Mouse (Mus musculus): ENCODE measurements around the gene Apoa5. TPM values are rescaled to one million over a fixed set of nuclear protein-coding genes. Genes with fewer than 3 reads are reported as not detected.
"Not testable (repeated sequence)": the region's sequence is repeated elsewhere in the genome, so short reads cannot be mapped to it uniquely, and the experiment has no call there.

Gene Apoa5
- polyA plus RNA-seq, 1 experiment from 2014 or later = not detected

DNA sequence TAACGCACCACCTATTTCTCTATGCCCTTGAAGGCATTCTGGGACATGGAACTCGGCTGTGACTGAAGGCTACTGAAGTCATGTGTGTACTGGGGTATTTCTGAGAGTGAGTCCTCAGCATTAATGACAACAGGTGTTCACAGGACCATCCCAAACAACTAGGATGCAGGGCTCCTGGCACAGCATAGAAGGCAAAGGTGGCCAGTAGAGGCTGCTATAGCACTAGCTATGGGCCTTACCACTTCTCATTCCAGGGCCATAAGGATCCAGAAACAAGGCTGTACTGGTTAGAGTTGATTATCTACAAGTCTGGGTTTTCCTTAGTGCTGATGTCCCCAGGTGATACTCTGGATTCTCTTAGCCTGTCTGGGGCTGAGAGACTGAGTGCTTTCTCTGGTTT, 46.5 kb downstream of the Apoa5 start:
- Histone ChIP-seq H3K27ac (ENCODE audit: low read length) (no peak overlapping the region), H3K4me2 (replicated peaks; ENCODE audit: low read depth, low read length) (no peak overlapping the region), H3K4me1 (ENCODE audit: control insufficient read depth, insufficient read depth, low read length) (no peaks in the 10 kb centered on the region), H3K9me3 (ENCODE audit: control insufficient read depth, low read depth, low read length) (no peaks in the 10 kb centered on the region), H3K27me3 (ENCODE audit: control insufficient read depth, insufficient read depth, low read length) (no peaks in the 10 kb centered on the region), H3K36me3 (ENCODE audit: control insufficient read depth, insufficient read depth, low read length) (no peaks in the 10 kb centered on the region), H3K9ac (replicated peaks; ENCODE audit: low read depth, low read length) (no peak overlapping the region), H3K4me3 (ENCODE audit: low read depth, low read length) (no peak overlapping the region)
- 42% methylated on average over 2 of the region's 2 CpGs for WGBS
- ATAC-seq (ENCODE audit: insufficient number of reproducible peaks, insufficient read depth, low FRiP score, low read depth) = no peak

- Histone ChIP-seq H3K27me3 (ENCODE audit: control insufficient read depth, insufficient read depth, low read length) (no peaks in the 10 kb centered on the region), H3K4me1 (ENCODE audit: control insufficient read depth, insufficient read depth, low read length) (no peaks in the 10 kb centered on the region), H3K9me3 (ENCODE audit: control insufficient read depth, low read depth, low read length) (no peaks in the 10 kb centered on the region), H3K36me3 (ENCODE audit: control insufficient read depth, insufficient read depth, low read length) (no peaks in the 10 kb centered on the region), H3K27ac (ENCODE audit: low read length) (no peak overlapping the region), H3K4me3 (ENCODE audit: low read depth, low read length) (no peak overlapping the region), H3K9ac (replicated peaks; ENCODE audit: low read depth, low read length) (no peak overlapping the region), H3K4me2 (replicated peaks; ENCODE audit: low read depth, low read length) (no peak overlapping the region)
- 64% methylated on average over 11 of the region's 11 CpGs for WGBS
- ATAC-seq (ENCODE audit: insufficient number of reproducible peaks, insufficient read depth, low FRiP score, low read depth) = no peak
Observed at GRCm38 (mm10) chr9:46315807-46316365, 47.5 kb downstream of the Apoa5 start.

- Histone ChIP-seq H3K9me3 (ENCODE audit: control insufficient read depth, low read depth, low read length) (no peaks in the 10 kb centered on the region), H3K36me3 (ENCODE audit: control insufficient read depth, insufficient read depth, low read length) (no peaks in the 10 kb centered on the region), H3K4me1 (ENCODE audit: control insufficient read depth, insufficient read depth, low read length) (no peaks in the 10 kb centered on the region), H3K4me2 (replicated peaks; ENCODE audit: low read depth, low read length) (no peak overlapping the region), H3K27me3 (ENCODE audit: control insufficient read depth, insufficient read depth, low read length) (no peaks in the 10 kb centered on the region), H3K4me3 (ENCODE audit: low read depth, low read length) (no peak overlapping the region), H3K27ac (ENCODE audit: low read length) (no peak overlapping the region), H3K9ac (replicated peaks; ENCODE audit: low read depth, low read length) (no peak overlapping the region)
- WGBS = 34% methylated on average over 5 of the region's 5 CpGs
- ATAC-seq (ENCODE audit: insufficient number of reproducible peaks, insufficient read depth, low FRiP score, low read depth) = no peak
Observed at GRCm38 (mm10) chr9:46316388-46316787, 48.0 kb downstream of the Apoa5 start.

DNA sequence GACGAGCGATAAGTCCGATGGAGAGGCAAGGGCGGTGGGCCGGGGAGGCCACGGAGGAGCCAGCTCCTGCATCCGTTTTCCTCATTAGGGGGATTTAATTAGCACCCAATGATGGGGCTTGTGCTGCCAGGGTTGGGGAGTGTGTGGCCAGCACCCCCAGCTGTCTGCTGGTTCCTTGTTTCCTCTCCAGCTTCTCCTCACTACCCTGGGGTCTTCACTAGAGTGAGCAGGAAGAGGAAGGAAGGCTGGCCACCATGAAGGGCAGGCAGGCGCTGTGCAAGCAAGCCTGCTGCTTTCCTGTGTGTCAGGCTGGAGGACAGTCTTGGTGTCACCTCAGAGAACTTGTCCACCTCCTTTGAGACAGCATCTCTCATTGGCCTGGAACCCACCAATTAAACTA, 48.5 kb downstream of the Apoa5 start:
- H3K36me3 ChIP-seq (ENCODE audit: control insufficient read depth, insufficient read depth, low read length) = no peaks in the 10 kb centered on the region
- no peak overlapping the region for H3K4me2 ChIP-seq (replicated peaks; ENCODE audit: low read depth, low read length)
- ATAC-seq (ENCODE audit: insufficient number of reproducible peaks, insufficient read depth, low FRiP score, low read depth) = no peak
- H3K27ac ChIP-seq (ENCODE audit: low read length) = no peak overlapping the region
- no peaks in the 10 kb centered on the region for H3K4me1 ChIP-seq (ENCODE audit: control insufficient read depth, insufficient read depth, low read length)
- H3K9ac ChIP-seq (replicated peaks; ENCODE audit: low read depth, low read length) = no peak overlapping the region
- WGBS = 64% methylated on average over 8 of the region's 8 CpGs
- no peak overlapping the region for H3K4me3 ChIP-seq (ENCODE audit: low read depth, low read length)
- H3K27me3 ChIP-seq (ENCODE audit: control insufficient read depth, insufficient read depth, low read length) = no peaks in the 10 kb centered on the region
- no peaks in the 10 kb centered on the region for H3K9me3 ChIP-seq (ENCODE audit: control insufficient read depth, low read depth, low read length)

- 92% methylated on average over 3 of the region's 3 CpGs for WGBS
- no peaks in the 10 kb centered on the region for H3K4me1 ChIP-seq (ENCODE audit: control insufficient read depth, insufficient read depth, low read length)
- H3K27me3 ChIP-seq (ENCODE audit: control insufficient read depth, insufficient read depth, low read length) = no peaks in the 10 kb centered on the region
- H3K4me3 ChIP-seq (ENCODE audit: low read depth, low read length) = no peak overlapping the region
- H3K9ac ChIP-seq (replicated peaks; ENCODE audit: low read depth, low read length) = no peak overlapping the region
- H3K4me2 ChIP-seq (replicated peaks; ENCODE audit: low read depth, low read length) = no peak overlapping the region
- no peak overlapping the region for H3K27ac ChIP-seq (ENCODE audit: low read length)
- no peak for ATAC-seq (ENCODE audit: insufficient number of reproducible peaks, insufficient read depth, low FRiP score, low read depth)
- H3K9me3 ChIP-seq (ENCODE audit: control insufficient read depth, low read depth, low read length) = no peaks in the 10 kb centered on the region
- H3K36me3 ChIP-seq (ENCODE audit: control insufficient read depth, insufficient read depth, low read length) = no peaks in the 10 kb centered on the region
Observed at GRCm38 (mm10) chr9:46317957-46318356, 49.5 kb downstream of the Apoa5 start.

DNA sequence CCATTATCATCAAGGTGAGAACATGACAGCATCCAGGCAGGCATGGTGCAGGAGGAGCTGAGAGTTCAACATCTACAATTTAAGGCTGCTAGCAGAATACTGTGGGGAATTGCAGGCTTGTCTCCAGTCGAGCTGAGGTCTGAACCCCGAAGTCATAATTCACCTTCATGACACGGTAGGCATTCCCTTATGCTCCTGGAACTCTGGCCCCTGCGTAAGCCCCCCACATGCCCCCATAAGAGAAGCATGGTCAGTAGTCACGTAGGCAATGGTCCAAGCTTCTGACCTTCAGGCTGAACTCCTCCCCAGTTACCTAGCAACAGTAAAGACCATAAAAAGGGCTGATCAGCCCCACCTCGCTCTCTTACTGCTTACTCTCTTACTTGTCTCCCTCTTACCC, 51.5 kb downstream of the Apoa5 start, which contains the start of gene 4931429L15Rik:
Gene 4931429L15Rik (minus strand): TSS at position 101 of the 400 bp plus-strand sequence.
- not testable (repeated sequence) for H3K36me3 ChIP-seq (ENCODE audit: control insufficient read depth, insufficient read depth, low read length); H3K9me3 ChIP-seq (ENCODE audit: control insufficient read depth, low read depth, low read length); H3K4me3 ChIP-seq (ENCODE audit: low read depth, low read length); H3K27me3 ChIP-seq (ENCODE audit: control insufficient read depth, insufficient read depth, low read length); H3K4me1 ChIP-seq (ENCODE audit: control insufficient read depth, insufficient read depth, low read length); H3K4me2 ChIP-seq (replicated peaks; ENCODE audit: low read depth, low read length); H3K27ac ChIP-seq (ENCODE audit: low read length); ATAC-seq (ENCODE audit: insufficient number of reproducible peaks, insufficient read depth, low FRiP score, low read depth); H3K9ac ChIP-seq (replicated peaks; ENCODE audit: low read depth, low read length)
- 84% methylated on average over 6 of the region's 6 CpGs for WGBS

DNA sequence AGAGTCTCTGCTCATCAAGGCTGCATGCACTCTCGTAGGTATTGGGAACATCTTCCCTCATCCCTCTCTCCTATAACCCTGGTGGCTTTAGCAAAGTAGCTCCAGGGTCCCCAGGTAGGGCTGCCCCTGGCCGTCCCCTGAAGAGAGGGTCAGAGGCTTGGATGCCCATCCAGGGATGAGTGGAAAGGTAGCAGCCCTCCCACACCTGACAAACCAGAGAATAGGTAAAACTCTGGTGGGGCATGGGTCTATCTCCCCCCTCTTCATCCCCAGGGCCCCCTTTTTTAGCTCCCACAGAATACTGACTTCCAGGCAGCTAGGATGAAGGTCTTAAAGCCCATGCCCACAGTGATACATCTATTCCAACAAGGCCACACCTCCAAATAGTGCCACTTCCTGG, 52.0 kb downstream of the Apoa5 start:
- H3K4me1 ChIP-seq (ENCODE audit: control insufficient read depth, insufficient read depth, low read length) = no peaks in the 10 kb centered on the region
- H3K36me3 ChIP-seq (ENCODE audit: control insufficient read depth, insufficient read depth, low read length) = no peaks in the 10 kb centered on the region
- H3K9me3 ChIP-seq (ENCODE audit: control insufficient read depth, low read depth, low read length) = no peaks in the 10 kb centered on the region
- ATAC-seq (ENCODE audit: insufficient number of reproducible peaks, insufficient read depth, low FRiP score, low read depth) = no peak
- H3K4me3 ChIP-seq (ENCODE audit: low read depth, low read length) = no peak overlapping the region
- H3K9ac ChIP-seq (replicated peaks; ENCODE audit: low read depth, low read length) = no peak overlapping the region
- H3K4me2 ChIP-seq (replicated peaks; ENCODE audit: low read depth, low read length) = no peak overlapping the region
- H3K27ac ChIP-seq (ENCODE audit: low read length) = no peak overlapping the region
- 86% methylated on average over 2 of the region's 2 CpGs for WGBS
- H3K27me3 ChIP-seq (ENCODE audit: control insufficient read depth, insufficient read depth, low read length) = no peaks in the 10 kb centered on the region

Other genes with a start within 250 kb of the Apoa5 start
- 70.2 and 73.0 TPM in 2 replicates for gene Apoa1, start 40.1 kb upstream of the Apoa5 start, polyA plus RNA-seq (2014; fragmentation: Nextera tagmentation; extraction: Ambion mirVana)
- gene Apoc3, start 33.0 kb upstream of the Apoa5 start, polyA plus RNA-seq (2014; fragmentation: Nextera tagmentation; extraction: Ambion mirVana) = not detected in 2 replicates
- 0.67 and 1.2 TPM in 2 replicates for gene Apoa4, start 27.9 kb upstream of the Apoa5 start, polyA plus RNA-seq (2014; fragmentation: Nextera tagmentation; extraction: Ambion mirVana)
- gene Zpr1, start 4.4 kb downstream of the Apoa5 start, polyA plus RNA-seq (2014; fragmentation: Nextera tagmentation; extraction: Ambion mirVana) = 49.6 and 59.2 TPM in 2 replicates
- gene Bud13, start 14.4 kb downstream of the Apoa5 start, polyA plus RNA-seq (2014; fragmentation: Nextera tagmentation; extraction: Ambion mirVana) = 23.8 and 24.1 TPM in 2 replicates
- gene 4931429L15Rik, start 51.4 kb downstream of the Apoa5 start, polyA plus RNA-seq (2014; fragmentation: Nextera tagmentation; extraction: Ambion mirVana) = not detected in 2 replicates